Mouse (Mus musculus) E14TG2a.4 (cell line): ENCODE results near the gene Inpp5b.

Experiments used
- CTCF ChIP-seq: conservative IDR thresholded peaks from 2 replicates; pipeline ENCODE4 v1.5.1; 2014; ENCODE audit warnings: low read length
- NANOG ChIP-seq: IDR thresholded peaks from 2 replicates; pipeline ENCODE4 v1.6.1; 2014; ENCODE audit warnings: borderline replicate concordance, low read length, mixed read lengths

GRCm38 (mm10) chr4:124703881-124704796 is 37.5 kb upstream of the Inpp5b start:
- TF ChIP-seq CTCF (no peak), NANOG (no peak)
